Mouse (Mus musculus): ENCODE results near the gene Rnase4.

The Rnase4 gene

DNA sequence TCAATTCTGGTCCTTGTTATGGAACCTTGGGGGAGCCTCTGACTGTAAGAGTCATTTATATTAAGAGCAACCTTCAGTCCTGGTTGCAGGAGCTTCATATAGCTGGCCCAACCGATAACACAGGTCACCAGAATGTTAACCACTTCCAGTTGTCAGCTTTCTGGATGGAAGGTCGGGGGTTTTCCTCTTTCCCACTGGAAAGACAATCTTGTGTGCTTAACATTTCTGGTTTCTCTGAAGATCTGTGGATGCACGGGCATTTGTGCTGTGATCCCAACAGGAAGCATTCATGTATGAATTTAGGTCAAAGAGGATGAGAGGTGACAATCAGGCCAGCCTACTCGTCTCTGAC, 38.7 kb downstream of the Rnase4 start:
- no peak for DNase-seq (ENCODE audit: low read depth)

DNA sequence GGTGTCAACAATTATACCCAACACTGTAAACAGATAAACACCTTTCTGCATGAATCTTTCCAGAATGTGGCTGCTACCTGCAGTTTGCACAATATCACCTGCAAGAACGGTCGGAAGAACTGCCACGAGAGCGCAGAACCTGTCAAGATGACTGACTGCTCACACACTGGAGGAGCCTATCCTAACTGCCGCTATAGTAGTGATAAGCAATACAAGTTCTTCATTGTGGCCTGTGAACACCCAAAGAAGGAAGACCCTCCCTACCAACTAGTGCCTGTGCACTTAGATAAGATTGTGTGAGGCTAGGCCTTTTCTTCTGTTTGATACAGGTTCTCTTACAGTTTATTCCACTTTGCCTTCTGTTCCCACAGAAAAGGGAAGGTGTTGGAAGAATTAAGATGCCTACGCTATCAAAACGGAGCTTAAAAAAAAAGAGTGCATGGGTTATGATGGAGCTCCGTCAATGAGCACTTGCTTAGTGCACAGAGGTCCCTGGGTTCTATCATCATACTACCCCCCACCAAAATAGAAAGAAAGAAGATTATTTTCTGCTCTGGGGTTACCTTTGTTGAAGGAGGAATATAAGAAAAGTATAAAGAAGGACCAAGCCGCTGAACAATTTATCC, 39.6 kb downstream of the Rnase4 start:
- no peak for DNase-seq (ENCODE audit: low read depth)

DNA sequence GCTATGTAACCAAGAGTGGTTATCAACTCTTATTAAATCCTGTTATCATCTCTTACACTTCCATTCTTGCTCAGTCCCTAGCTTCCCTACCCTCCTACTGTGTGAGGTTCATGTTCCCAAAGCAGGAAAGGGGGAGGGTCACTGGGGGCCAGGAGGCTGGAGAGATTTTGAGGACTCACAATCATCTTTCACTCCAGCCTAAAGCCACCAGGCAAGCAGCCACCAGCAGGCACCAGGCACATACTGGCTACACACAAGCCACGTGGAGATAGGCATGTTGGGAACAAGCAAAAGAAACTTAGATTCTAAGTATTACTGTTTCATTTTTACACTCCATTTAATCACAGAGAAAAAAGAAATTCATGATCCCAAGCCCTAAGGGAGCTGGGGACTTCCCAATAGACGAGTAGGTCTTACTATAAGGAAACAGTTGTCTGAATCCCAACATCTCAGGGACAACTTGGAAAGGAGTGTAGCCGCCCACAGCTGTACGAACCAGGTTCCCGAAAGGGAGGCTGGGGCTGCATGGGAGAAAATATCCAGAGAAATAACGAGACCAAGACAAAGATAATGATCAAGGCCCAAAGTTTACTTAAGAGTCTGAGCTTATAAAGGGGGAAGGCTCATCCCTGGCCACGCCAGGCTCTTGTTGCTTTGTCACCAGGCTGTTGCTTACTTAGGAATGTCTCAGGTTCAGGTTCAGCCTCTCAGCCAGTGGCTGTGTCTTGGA, 40.4 kb downstream of the Rnase4 start:
- no peak for DNase-seq (ENCODE audit: low read depth)

DNA sequence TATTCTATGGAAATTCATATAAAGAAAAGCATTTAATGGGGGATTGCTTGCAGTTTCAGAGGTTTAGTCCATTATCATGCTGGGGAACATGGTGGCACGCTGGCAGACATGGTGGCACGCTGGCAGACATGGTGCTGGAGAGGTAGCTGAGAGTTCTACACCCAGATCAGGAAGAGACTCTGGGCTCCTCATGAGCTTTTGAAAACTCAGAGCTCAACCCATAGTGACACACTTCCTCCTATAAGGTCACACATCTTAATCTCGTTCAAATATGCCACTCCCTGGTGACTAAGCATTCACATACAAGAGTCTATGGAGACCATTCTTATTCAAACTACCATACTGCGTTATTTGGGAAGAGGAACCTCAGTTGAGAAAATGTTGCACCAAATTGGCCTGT, 41.5 kb downstream of the Rnase4 start:
- no peak for DNase-seq (ENCODE audit: low read depth)

DNA sequence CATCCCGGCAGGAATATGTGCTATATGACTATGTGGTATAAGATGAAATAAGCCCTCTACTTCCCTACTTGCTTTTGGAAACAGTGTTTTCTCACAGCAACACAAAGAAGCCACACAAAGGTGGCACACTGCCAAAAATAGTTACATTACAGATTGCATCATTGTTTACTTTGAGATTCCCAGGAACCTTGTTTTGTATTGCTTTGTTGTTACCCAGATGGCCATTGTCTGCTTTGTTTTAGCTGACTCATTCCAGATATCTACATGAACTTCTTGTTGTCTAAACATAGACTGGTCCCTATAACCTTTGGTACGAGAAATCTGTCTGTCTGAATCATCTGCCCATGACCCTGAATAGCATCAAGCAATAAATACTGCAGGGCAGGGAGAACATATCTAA, 49.5 kb downstream of the Rnase4 start:
- no peak for DNase-seq (ENCODE audit: low read depth)

DNA sequence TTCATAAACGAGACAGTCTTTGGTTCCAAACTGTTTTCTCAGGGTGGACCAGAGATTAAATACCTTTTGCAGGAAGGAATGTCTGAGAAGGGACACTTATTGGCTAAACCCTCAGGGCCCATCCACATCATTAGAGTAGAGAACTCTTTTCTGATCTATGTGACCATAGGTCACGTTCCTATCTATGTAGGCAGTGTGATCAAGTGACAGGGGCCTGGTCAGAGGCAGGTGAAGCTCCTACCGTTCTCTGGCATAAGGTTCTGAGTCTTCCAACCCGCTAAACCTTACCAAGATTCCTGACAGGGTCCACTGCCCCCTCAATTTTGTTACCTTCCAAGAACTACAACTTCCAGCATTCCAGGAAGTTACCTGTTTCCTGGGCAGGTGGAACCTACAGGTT, 51.2 kb downstream of the Rnase4 start:
- DNase-seq (ENCODE audit: low read depth): no peak

DNA sequence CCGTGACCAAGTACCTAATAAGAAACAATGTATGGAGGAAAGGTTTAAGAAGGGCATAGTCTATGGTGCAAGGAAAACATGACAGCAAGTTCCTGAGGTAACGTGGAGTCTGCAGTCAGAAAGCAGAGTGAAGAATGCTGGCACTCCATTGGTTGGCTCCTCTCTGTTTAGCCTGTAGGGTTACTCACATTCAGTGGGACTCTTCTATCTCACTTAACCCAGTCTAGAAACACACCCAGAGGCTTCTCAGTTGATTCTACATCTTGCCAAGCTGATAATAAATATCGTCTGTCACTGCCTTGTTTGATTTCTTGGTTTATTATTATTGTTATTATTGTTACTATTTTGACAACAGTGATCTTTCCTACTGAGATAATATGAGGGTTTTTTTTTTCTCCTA, 51.7 kb downstream of the Rnase4 start:
- no peak for DNase-seq (ENCODE audit: low read depth)

DNA sequence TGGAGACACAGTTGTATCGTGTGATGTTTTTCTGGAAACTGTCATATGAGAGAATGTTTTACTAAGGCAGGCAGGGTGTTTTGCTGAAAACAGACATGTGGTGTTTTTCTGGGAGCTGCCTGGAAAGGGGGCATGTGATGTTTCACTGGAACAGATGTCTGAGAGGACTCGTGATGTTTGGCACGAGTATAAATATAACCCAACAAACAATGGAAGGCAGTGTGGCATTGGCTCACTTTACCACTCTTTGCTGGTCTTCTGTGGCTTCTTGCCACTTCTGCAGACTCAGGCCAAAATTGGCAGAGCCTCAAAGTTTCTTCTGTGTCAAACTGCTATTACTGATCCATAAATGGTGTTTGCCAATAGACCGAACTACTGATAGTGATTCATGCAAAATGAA, 52.4 kb downstream of the Rnase4 start:
- no peak for DNase-seq (ENCODE audit: low read depth)

DNA sequence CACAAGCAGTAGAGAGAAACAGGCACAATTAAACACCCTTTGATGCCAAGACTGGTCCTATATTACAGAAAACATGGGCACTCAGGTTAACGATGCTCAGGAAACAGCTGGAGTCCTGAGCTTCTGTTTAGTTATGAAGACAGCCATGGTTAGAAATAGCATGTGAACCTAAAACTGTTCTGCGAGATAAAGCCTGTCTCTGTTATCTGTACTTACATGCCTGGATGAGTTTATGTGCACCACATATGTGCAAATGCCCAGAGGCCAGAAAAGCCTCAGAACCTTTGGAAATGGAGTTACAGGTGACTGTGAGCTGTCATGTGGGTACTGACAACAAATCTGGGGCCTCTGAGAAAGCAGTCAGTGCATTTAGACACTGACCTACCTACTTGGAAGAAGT, 53.1 kb downstream of the Rnase4 start:
- no peak for DNase-seq (ENCODE audit: low read depth)

DNA sequence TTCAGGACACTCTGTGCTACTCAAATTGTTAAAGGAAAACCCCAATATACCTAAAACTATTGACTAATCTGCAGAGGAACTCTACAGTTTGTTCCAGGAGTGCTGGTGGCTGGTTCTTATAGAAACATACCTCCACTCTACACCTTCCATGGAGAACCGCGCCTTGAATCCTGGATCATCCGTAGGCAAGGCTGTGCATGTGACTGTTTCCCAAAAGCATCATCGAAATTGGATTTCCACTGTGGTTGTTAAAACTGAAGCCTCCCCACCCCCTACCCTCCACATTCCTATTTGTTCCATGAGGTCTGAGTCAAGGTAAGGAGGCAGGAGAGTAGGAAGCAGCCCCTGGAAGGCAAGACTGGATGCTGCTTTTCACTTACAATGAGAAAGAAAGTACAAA, 53.6 kb downstream of the Rnase4 start:
- no peak for DNase-seq (ENCODE audit: low read depth)

DNA sequence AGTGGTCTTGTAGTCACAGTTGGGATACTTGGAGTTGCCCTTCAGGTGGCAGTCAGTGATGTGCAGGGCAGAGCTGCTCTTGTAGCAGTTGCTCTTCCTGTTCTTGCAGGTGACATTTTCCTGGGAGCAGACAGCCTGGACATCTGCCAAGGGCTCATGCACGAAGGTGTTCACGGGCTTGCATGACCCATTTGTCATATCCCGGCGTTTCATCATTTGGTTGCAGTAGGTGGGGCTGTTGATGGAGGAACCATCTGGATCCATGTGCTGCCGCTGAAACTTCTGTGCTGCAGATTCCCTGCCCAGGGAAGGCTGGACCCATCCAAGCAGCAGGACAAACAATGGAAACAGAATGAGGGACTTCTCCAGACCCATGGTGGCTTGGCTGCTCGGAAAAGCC, 54.6 kb downstream of the Rnase4 start:
- DNase-seq (ENCODE audit: low read depth): no peak

DNA sequence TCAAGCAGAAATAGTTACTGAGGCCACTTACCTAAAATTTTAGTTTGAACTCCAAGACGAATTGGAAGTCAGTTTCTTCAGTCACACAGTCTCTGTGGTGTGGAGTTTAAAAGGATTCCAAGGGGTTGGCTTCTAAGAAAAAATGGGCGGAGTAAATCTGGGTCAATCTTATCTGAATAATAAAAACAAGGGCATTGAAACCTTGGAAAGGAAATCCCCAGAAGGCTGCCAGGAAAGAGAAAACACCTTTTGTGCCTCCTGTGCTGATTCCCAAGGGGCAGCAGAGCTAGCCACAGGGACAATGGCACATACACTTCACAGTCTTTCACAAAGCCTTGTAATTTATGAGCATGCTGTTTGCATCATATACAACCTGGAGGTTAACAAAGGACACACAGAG, 55.8 kb downstream of the Rnase4 start, which contains the start of gene Rnase1:
Gene Rnase1, minus strand, starts transcription at position 101 of the 400 bp plus-strand sequence.
- DNase-seq (ENCODE audit: low read depth): no peak

DNA sequence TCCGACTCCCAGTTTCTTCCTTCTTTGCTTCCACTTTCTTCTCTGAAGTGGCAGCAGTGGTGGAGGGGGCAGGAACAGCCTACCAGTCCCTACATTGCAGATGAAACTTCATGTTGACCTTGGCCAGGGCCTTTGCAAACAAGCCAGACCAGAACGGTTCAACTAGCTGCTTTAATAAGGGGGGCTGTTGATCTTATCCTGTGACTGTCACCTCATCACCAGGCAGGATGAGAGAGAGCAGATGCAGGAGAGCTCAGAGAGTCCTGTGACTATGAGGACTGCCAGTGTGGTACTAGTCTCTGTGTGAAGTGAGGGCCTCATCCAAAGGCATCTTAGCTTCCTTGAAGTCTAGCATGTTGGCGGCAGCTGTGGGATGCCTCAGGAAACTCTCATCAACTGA, 57.1 kb downstream of the Rnase4 start:
- DNase-seq (ENCODE audit: low read depth): no peak

DNA sequence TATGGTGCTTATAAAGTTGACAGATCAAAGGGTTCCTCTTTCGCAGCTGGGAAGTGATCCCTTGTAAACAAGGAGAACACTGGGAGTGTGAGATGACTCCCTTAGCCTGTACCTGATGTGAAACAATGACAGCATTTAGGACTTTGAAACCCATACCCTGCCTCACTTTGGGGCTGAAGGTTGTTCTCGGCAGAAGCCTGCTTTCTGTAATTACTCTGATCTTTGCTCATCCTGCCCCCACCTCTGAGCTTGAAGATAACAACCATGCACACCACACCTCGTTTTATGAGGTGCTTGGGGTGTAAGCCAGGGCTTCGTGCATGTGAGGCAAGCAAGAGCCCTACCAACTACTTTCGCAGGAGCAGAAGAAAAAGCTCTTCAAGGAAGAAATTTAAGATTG, 58.3 kb downstream of the Rnase4 start:
- DNase-seq (ENCODE audit: low read depth): no peak

DNA sequence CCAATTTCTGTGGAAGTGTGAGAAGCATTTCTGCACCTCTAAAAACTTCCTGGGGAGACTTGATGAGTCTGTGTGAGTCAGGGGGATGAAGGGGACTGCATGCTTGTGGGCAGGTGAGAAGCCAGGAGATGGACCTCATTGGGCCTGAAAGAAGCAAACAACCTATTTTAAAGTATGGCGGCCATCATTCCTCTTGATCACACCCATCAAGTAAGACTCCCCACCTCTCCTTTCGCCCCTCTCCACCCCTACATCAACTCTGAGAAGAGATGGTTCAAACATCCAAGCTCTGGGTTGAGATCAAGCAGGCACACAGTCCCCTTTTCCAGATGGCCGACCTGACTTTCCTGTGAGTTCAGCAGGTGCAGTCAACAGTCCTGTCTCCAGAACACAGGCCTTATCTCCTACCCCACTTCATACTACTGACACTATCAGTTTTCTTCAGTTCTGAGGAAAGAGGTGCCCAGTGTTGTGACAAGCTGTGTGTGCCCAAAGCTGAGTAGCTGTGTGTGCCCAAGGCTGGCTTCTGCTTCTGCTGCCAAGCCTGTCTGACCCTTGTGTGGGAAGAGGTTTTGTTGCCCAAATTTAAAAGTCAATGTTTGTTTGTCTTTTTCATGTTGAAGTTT, 59.4 kb downstream of the Rnase4 start:
- no peak for DNase-seq (ENCODE audit: low read depth)

DNA sequence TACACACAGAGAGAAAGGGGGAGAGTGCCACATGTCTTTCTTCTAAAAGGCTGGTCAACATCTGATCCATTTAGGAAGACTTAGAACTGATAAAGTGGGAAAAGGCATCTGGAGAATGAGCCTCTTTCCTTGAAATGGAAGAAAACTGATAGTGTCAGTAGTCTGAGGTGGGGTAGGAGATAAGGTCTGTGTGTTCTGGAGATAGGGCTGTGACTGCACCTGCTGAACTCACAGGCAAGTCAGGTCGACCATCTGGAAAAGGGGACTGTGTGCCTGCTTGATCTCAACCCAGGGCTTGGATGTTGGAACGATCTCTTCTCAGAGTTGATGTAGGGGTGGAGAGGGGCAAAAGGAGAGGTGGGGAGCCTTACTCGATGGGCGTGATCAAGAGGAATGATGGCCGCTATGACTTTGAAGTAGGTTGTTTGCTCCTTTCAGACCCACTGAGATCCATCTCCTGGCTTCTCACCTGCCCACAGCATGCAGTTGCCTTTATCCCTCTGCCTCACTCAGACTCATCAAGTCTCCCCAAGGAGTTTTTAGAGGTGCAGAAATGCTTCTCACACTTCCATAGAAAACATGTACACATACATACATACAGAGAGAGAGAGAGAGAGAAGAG, 61.5 kb downstream of the Rnase4 start:
- DNase-seq (ENCODE audit: low read depth): no peak
